Mouse (Mus musculus): ENCODE results near the gene Ptgir. TPM values are rescaled to one million over a fixed set of nuclear protein-coding genes. Genes with fewer than 3 reads are reported as not detected.
"Not testable (repeated sequence)": the region's sequence is repeated elsewhere in the genome, so short reads cannot be mapped to it uniquely, and the experiment has no call there.

Gene Ptgir
- polyA plus RNA-seq, 1 experiment from 2014 or later: 0.43 TPM

GRCm38 (mm10) chr7:16948923-16949458 lies 42.7 kb downstream of the Ptgir start:
- WGBS: 52% methylated on average over 8 of the region's 8 CpGs
- no peak for ATAC-seq (replicated peaks)
- peak overlapping the region; percentile 86 for H3K4me2 ChIP-seq
- H3K9me3 ChIP-seq: no peaks in the 10 kb centered on the region
- peak overlapping the region; percentile 80 for H3K27ac ChIP-seq
- H3K4me3 ChIP-seq: peak overlapping the region; percentile 61
- no peaks in the 10 kb centered on the region for H3K27me3 ChIP-seq (replicated peaks)
- 0 out of 2 replicates have a peak overlapping the region, but pooled peaks have one; percentile 3 for H3K9ac ChIP-seq
- H3K4me1 ChIP-seq: peaks cover 64% of the 10 kb centered on the region
- H3K36me3 ChIP-seq (replicated peaks): no peaks in the 10 kb centered on the region

DNA sequence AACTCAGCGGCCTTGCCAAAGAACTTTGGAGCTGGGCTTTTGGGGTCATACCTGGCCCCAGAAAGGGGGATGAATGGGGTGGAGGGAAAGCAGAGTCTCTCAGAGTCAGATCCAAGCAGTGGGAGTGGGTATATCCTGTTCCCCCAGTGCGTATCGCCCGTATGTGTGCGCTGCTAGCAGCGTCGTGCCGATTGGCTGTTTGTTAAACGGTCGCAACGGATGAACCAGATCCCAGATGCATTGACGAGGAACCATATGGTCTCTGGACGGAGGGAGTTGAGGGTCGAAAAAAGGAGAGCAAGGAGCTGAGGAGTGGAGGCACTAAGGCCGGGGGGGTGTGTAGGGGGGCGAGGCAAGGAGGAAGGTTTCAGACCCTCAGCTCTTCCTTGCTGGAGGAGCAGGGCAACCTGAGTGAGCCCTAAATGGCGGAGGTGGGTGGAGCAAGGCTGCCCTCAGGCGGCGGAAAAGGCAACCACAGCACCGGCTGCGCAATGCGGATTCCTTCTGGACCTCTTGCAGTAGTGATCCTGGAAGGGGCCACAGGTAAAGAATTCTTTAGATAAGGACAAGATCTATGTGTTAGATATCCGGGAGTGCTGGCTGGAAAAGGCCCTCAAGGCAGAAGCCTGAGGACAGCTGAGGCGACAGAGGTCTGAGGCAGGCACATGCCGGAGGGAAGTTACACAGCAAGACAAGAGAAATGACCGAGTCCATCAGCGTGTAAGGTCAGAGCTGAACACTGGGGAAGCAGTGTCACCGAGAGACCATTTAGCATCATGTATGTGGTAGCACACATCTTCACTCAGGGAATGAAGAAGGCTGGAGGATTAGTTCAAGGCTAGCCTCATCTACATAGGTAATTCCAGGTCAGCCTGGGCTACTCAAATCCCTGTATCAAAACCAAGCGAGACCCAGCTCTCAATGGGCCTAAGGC lies 43.9 kb downstream of the Ptgir start:
- peak; percentile 60 for ATAC-seq (replicated peaks)
- Histone ChIP-seq H3K9me3 (no peaks in the 10 kb centered on the region), H3K4me1 (peaks cover 61% of the 10 kb centered on the region), H3K36me3 (replicated peaks) (no peaks in the 10 kb centered on the region), H3K27me3 (replicated peaks) (no peaks in the 10 kb centered on the region), H3K4me3 (peak overlapping the region; percentile 61), H3K4me2 (peak overlapping the region; percentile 86), H3K9ac (peak overlapping the region; percentile 28), H3K27ac (peak overlapping the region; percentile 80)
- 10% methylated on average over 29 of the region's 29 CpGs for WGBS

GRCm38 (mm10) chr7:16950861-16951635 lies 44.8 kb downstream of the Ptgir start:
- Histone ChIP-seq H3K9me3 (no peaks in the 10 kb centered on the region), H3K4me1 (peaks cover 64% of the 10 kb centered on the region), H3K27ac (peak overlapping the region; percentile 80), H3K9ac (no peak overlapping the region), H3K4me3 (no peak overlapping the region), H3K36me3 (replicated peaks) (no peaks in the 10 kb centered on the region), H3K27me3 (replicated peaks) (no peaks in the 10 kb centered on the region), H3K4me2 (peak overlapping the region; percentile 86; the same call in 1 of the 2 replicates)
- ATAC-seq (replicated peaks): peak; percentile 41
- WGBS: 27% methylated on average over 18 of the region's 18 CpGs

DNA sequence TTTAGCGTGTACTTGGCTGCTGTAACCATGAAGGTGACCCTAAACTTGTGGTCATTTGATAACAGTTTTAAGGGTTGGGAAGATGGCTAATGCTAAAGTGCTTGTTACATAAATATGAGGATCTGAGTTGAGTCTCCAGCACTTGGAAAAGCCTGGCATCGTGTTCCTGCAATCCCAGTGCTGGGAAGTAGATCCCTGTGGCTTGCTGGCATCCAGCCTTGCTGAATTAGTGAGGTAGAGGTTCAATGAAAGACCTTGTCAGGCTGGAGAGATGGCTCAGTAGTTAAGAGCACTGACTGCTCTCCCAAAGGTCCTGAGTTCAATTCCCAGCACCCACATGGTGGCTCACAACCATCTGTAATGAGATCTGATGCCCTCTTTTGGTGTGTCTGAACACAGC lies 47.5 kb downstream of the Ptgir start:
- ATAC-seq (replicated peaks); H3K4me3 ChIP-seq; H3K4me2 ChIP-seq; H3K9me3 ChIP-seq; H3K27ac ChIP-seq; H3K9ac ChIP-seq; H3K36me3 ChIP-seq (replicated peaks); H3K27me3 ChIP-seq (replicated peaks): not testable (repeated sequence)
- 77% methylated on average over 2 of the region's 2 CpGs for WGBS
- H3K4me1 ChIP-seq: peaks cover 66% of the 10 kb centered on the region

- Histone ChIP-seq H3K9ac (no peak overlapping the region), H3K27ac (peak overlapping the region; percentile 96), H3K4me1 (peaks cover 62% of the 10 kb centered on the region), H3K9me3 (no peaks in the 10 kb centered on the region), H3K4me2 (no peak overlapping the region), H3K4me3 (no peak overlapping the region), H3K27me3 (replicated peaks) (no peaks in the 10 kb centered on the region), H3K36me3 (replicated peaks) (no peaks in the 10 kb centered on the region)
- WGBS: 68% methylated on average over 4 of the region's 4 CpGs
- no peak for ATAC-seq (replicated peaks)
Observed at GRCm38 (mm10) chr7:16955712-16956111, 49.4 kb downstream of the Ptgir start.

DNA sequence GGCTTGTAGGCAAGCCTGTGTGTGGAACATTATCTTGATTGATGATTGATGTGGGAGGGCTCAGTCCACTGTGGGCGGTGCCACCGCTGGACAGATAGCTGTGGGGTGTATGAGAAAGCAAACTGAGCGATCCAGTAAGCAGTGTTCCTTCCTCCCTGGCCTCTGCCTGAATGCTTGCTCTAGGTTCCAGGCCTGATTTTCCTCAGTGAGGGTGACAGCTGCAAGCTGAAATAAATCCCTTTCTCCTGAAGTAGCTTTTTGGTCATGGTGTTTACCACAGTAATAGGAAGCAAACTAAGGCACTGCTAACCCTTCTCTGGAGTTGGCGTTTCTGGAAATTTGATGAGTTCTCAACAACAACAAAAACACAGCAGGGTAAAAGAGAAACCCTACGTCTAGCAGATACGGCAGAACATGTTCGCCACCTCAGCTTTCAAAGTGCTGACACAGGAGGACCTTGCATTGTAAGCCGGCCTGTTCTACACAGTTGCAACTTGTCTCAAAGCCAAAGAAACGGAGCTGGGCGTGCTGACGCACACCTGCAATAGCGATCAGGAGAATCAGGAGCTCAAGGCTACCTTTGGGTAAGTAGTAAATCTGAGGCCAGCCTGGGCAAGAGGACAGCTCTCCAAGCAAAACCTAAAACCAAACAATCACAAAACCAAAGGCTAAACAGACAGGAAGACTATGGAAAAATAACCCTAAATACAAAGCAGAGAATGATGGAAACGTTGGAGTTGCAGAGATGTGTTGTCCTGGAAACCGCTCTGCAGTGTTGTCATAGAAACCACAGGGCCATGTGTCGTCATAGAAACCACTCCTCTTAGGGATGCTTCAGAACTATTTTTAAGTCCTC lies 50.3 kb downstream of the Ptgir start:
- peak overlapping the region; percentile 39 for H3K4me2 ChIP-seq
- H3K4me3 ChIP-seq: no peak overlapping the region
- WGBS: 21% methylated on average over 15 of the region's 15 CpGs
- peak; percentile 71 for ATAC-seq (replicated peaks)
- peaks cover 67% of the 10 kb centered on the region for H3K4me1 ChIP-seq
- no peaks in the 10 kb centered on the region for H3K9me3 ChIP-seq
- H3K27me3 ChIP-seq (replicated peaks): no peaks in the 10 kb centered on the region
- H3K9ac ChIP-seq: no peak overlapping the region
- H3K36me3 ChIP-seq (replicated peaks): no peaks in the 10 kb centered on the region
- H3K27ac ChIP-seq: peak overlapping the region; percentile 96

- 3% methylated on average over 17 of the region's 17 CpGs for WGBS
- Histone ChIP-seq H3K4me3 (peak within 1 kb of the TSS; percentile 46), H3K4me1 (peaks cover 63% of the 10 kb centered on the region), H3K27ac (peak within 1 kb of the TSS; percentile 96), H3K4me2 (peak within 1 kb of the TSS; percentile 69), H3K9me3 (0 out of 2 replicates have a peak, but pooled peaks cover 2% of the 10 kb centered on the region), H3K36me3 (replicated peaks) (no peaks in the 10 kb centered on the region; the same call in 1 of the 2 replicates), H3K27me3 (replicated peaks) (no peaks in the 10 kb centered on the region), H3K9ac (peak within 1 kb of the TSS; percentile 43)
- peak; percentile 93 for ATAC-seq (replicated peaks)
Observed at GRCm38 (mm10) chr7:16959539-16960187, 53.4 kb downstream of the Ptgir start, which contains the start of gene Pnmal1. Pnmal1 (plus strand) TSS chr7:16959679.

Other genes starting within 250 kb of the Ptgir start
- gene Ceacam15, start 230.8 kb upstream of the Ptgir start, polyA plus RNA-seq (2015; fragmentation: Nextera tagmentation; extraction: Ambion mirVana): not detected in 2 replicates
- 0.17 and 0.19 TPM in 2 replicates for gene Ceacam9, start 184.6 kb upstream of the Ptgir start, polyA plus RNA-seq (2015; fragmentation: Nextera tagmentation; extraction: Ambion mirVana)
- 452 and 465 TPM in 2 replicates for gene Ap2s1, start 168.1 kb upstream of the Ptgir start, polyA plus RNA-seq (2015; fragmentation: Nextera tagmentation; extraction: Ambion mirVana)
- 12.4 and 14.3 TPM in 2 replicates for gene Slc1a5, start 125.2 kb upstream of the Ptgir start, polyA plus RNA-seq (2015; fragmentation: Nextera tagmentation; extraction: Ambion mirVana)
- 205 and 227 TPM in 2 replicates for gene Strn4, start 90.6 kb upstream of the Ptgir start, polyA plus RNA-seq (2015; fragmentation: Nextera tagmentation; extraction: Ambion mirVana)
- 51.9 and 55.1 TPM in 2 replicates for gene Fkrp, start 89.8 kb upstream of the Ptgir start, polyA plus RNA-seq (2015; fragmentation: Nextera tagmentation; extraction: Ambion mirVana)
- 6.7 TPM in 2 replicates for gene Prkd2, start 63.6 kb upstream of the Ptgir start, polyA plus RNA-seq (2015; fragmentation: Nextera tagmentation; extraction: Ambion mirVana)
- 4.7 and 4.8 TPM in 2 replicates for gene Dact3, start 31.2 kb upstream of the Ptgir start, polyA plus RNA-seq (2015; fragmentation: Nextera tagmentation; extraction: Ambion mirVana)
- 9.7 and 16.6 TPM in 2 replicates for gene Gng8, start 14.7 kb upstream of the Ptgir start, polyA plus RNA-seq (2015; fragmentation: Nextera tagmentation; extraction: Ambion mirVana)
- gene Calm3, start 17.6 kb downstream of the Ptgir start, polyA plus RNA-seq (2015; fragmentation: Nextera tagmentation; extraction: Ambion mirVana): 351 and 370 TPM in 2 replicates
- gene Pnmal2, start 38.2 kb downstream of the Ptgir start, polyA plus RNA-seq (2015; fragmentation: Nextera tagmentation; extraction: Ambion mirVana): 198 and 205 TPM in 2 replicates
- 74.5 and 76.1 TPM in 2 replicates for gene Pnmal1, start 53.2 kb downstream of the Ptgir start, polyA plus RNA-seq (2015; fragmentation: Nextera tagmentation; extraction: Ambion mirVana)
- gene Gm42372, start 76.6 kb downstream of the Ptgir start, polyA plus RNA-seq (2015; fragmentation: Nextera tagmentation; extraction: Ambion mirVana): 6.8 and 7.1 TPM in 2 replicates
- 6.4 and 6.8 TPM in 2 replicates for gene Ccdc8, start 86.2 kb downstream of the Ptgir start, polyA plus RNA-seq (2015; fragmentation: Nextera tagmentation; extraction: Ambion mirVana)
- 124 and 127 TPM in 2 replicates for gene Ppp5c, start 121.4 kb downstream of the Ptgir start, polyA plus RNA-seq (2015; fragmentation: Nextera tagmentation; extraction: Ambion mirVana)
- gene Hif3a, start 155.9 kb downstream of the Ptgir start, polyA plus RNA-seq (2015; fragmentation: Nextera tagmentation; extraction: Ambion mirVana): 4.7 and 5.2 TPM in 2 replicates
- gene Psg16, start 167.6 kb downstream of the Ptgir start, polyA plus RNA-seq (2015; fragmentation: Nextera tagmentation; extraction: Ambion mirVana): 4.4 and 6.1 TPM in 2 replicates
- gene Ceacam3, start 243.8 kb downstream of the Ptgir start, polyA plus RNA-seq (2015; fragmentation: Nextera tagmentation; extraction: Ambion mirVana): not detected in 2 replicates